Comparison of ENCODE assay signal across 7 mouse cellular contexts in the genomic region with DNA sequence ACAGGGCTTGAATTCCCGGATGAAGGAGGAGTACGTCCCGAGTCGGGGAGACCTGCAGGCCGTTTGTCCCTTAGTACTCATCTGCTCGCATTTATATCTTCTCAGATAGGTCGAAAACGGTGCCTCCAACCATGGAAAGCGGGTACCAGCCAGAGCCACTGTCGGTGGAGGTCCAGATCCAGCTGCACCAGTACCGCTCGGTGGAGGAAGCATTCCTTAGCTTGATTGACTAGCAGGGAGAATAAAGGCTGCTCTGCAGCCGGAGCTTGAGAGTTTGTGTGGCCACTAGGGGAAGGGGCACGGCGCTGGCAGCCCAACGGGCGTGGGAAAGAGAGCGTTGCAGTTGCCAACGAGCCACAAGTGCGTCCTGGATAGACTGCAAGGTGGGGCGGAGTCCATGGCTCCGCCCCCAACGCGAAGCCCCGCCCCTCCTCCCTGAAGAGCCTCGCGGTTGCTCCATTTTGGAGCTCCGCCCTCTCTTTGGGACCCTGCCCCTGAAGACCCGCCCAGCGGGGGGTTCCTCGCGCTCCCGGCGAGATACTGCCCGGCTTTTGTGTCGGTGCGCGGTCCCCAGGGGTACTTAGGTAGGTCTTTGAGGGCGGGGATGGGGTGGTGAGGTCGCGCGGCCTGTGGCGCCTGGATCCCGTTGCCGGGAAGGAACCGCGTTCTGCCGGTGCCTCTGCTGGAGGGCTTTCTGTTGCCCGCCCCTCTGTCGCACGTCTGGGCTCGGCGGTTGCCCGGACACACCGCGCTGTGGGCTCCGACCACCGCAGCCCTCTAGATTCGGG. TPM values are rescaled to one million over a fixed set of nuclear protein-coding genes. Genes with fewer than 3 reads are reported as not detected.
DNase-seq lines count a peak whose midpoint lies in the region; ATAC-seq and TF ChIP-seq lines count a peak whose summit lies in the region.

No protein-coding gene starts in this region.

- intact Hi-C loops in gastrocnemius, adult 2 months (cut with DNase I): no loop called here
- intact Hi-C loops in left cerebral cortex, postnatal 14 days (cut with DNase I): no loop called here

- DNase-seq in adrenal gland, adult (ENCODE audit: inconsistent age in 2 of 2, low spot score in 1 of 2): peak; percentile 88 to 94
- peak; percentile 83 for DNase-seq in gastrocnemius, adult 2 months
- DNase-seq in hindlimb bud, embryonic 11.5 days (ENCODE audit: extremely low spot score, low read depth, low spot score): peak; percentile 74
- DNase-seq in left cerebral cortex, postnatal 14 days (ENCODE audit: low spot score in 2 of 2): peak; percentile 82 to 89
- DNase-seq in mesoderm, embryonic 11.5 days (ENCODE audit: low read depth, low spot score): peak; percentile 97
- DNase-seq in right cerebral cortex, postnatal 4 days: peak; percentile 93

- peak overlapping the region; percentile 76 for H3K4me3 ChIP-seq in gastrocnemius, adult 2 months

- ATAC-seq in common myeloid progenitor, adult 5-6 weeks (replicated peaks; ENCODE audit: low read depth, poor library complexity, severe bottlenecking): peak; percentile 85

- TF ChIP-seq CTCF in gastrocnemius, adult 2 months (IDR thresholded peaks at IDR 0.05): no peak

- H3K27ac ChIP-seq in gastrocnemius, adult 2 months: no peak overlapping the region

RNA-seq across cellular contexts. Expression of a gene that starts 2.1 kb away (rescaled TPM):
- 0.14 TPM in 1 of 2 replicates, not detected in the other for total RNA-seq in common myeloid progenitor, adult 5-6 weeks (2017)
- total RNA-seq in gastrocnemius, adult 2 months (2021): not detected
- total RNA-seq in left cerebral cortex, postnatal 14 days (2021): under 1 TPM; 0.61 to 0.99 TPM

RNA-seq across cellular contexts. Expression of a gene that starts 15.8 kb away (rescaled TPM):
- 38.3 and 60.5 TPM in 2 replicates for total RNA-seq in common myeloid progenitor, adult 5-6 weeks (2017)
- 10 to 100 TPM; 37.7 to 47.7 TPM for total RNA-seq in gastrocnemius, adult 2 months (2021)
- 10 to 100 TPM; 37.8 TPM for total RNA-seq in left cerebral cortex, postnatal 14 days (2021)

RNA-seq across cellular contexts. Expression of a gene that starts 17.2 kb away (rescaled TPM):
- total RNA-seq in common myeloid progenitor, adult 5-6 weeks (2017): not detected in 2 replicates
- under 1 TPM in 1 of 2 experiments, not detected in 1; 0.36 TPM for total RNA-seq in gastrocnemius, adult 2 months (2021)
- 1 to 10 TPM; 7.1 to 7.4 TPM for total RNA-seq in left cerebral cortex, postnatal 14 days (2021)

RNA-seq across cellular contexts. Expression of a gene that starts 18.8 kb away (rescaled TPM):
- not detected in 2 replicates for total RNA-seq in common myeloid progenitor, adult 5-6 weeks (2017)
- total RNA-seq in gastrocnemius, adult 2 months (2021): not detected
- not detected for total RNA-seq in left cerebral cortex, postnatal 14 days (2021)

RNA-seq across cellular contexts. Expression of a gene that starts 19.0 kb away (rescaled TPM):
- total RNA-seq in common myeloid progenitor, adult 5-6 weeks (2017): not detected in 2 replicates
- total RNA-seq in gastrocnemius, adult 2 months (2021): not detected
- total RNA-seq in left cerebral cortex, postnatal 14 days (2021): 1 to 10 TPM; 1.1 to 1.4 TPM
